Mouse (Mus musculus): ENCODE measurements around the gene Gpbar1. TPM values are rescaled to one million over a fixed set of nuclear protein-coding genes. Genes with fewer than 3 reads are reported as not detected.

Gpbar1 gene
- 0.76 TPM in 1 of 2 replicates, not detected in the other for total RNA-seq (2023)

DNA sequence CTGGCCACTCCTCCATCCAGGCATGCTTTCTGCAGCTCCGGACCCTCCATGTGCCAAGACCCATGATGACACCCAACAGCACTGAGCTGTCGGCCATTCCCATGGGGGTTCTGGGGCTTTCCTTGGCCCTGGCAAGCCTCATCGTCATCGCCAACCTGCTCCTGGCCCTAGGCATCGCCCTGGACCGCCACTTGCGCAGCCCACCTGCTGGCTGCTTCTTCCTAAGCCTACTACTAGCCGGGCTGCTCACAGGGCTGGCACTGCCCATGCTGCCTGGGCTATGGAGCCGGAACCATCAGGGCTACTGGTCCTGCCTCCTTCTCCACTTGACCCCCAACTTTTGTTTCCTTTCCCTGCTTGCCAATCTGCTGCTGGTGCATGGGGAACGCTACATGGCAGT lies at the start of gene Gpbar1:
Gene Gpbar1 (plus strand): TSS at position 13 of the 400 bp plus-strand sequence.

DNA sequence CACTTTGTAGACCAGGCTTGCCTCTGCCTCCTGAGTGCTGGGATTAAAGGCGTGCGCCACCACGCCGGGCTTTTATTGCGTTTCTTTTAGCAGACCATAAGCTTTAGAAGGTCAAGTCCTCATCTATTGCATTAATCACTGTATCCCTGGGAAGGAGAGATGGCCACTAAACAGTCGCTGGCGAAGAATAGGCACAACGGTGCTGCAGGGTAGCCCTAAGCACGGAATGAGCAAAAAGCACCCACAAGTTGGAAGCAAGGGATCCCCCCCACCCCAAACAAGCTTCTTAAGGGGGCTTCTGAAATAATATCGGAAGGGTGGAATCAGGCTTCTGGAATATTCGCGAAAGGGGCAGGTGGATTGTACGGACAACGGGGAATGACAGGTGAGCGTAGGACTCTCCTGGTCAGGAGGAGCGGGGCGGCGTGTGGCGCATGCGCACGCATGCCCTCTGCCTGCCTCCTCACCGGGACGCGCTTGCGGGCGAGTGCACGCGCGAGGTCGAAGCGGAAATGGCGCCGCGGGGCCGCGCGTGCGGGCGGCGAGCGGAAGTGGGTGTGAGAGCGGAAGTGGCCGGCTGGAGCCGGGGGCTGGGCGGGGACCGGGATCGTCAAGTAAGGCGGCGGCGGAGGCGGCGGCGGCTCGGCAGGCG lies 42.3 kb upstream of the Gpbar1 start, which contains the start of gene Arpc2:
Gene Arpc2 (plus strand): TSS at position 147 of the 652 bp plus-strand sequence.

DNA sequence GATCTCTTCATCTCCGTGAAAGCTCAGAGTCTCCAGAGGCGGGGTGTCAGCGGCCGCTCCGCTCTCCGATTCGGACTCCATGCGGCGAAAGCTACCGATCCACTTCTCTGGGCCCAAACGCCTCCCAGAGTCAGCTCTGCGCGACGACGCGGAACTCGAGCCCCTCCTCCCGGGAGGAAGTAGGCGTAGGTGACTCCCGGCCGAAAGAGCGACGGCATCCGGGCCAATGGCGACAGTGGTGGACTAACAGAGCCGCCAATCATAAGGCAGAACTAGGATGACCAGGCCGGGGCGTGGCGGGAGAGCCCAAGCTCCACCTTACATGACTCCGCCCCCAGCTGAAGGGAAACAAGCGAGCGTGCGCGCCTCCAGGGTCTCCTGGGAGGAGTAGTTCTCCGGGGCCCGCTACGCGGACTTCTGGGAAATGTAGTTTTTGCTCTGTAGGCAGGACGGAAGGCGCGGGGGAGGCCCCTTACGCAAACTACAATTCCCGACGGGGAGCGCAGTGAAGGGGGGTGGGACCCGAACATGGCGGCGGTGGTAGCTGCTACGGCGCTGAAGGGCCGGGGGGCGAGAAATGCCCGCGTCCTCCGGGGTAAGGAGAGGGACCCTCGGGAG lies 6.3 kb downstream of the Gpbar1 start, which contains the start of the genes Aamp and Pnkd:
Gene Aamp (minus strand): TSS at position 196 of the 618 bp plus-strand sequence.
Gene Pnkd (plus strand): TSS at position 388 of the 618 bp plus-strand sequence.

DNA sequence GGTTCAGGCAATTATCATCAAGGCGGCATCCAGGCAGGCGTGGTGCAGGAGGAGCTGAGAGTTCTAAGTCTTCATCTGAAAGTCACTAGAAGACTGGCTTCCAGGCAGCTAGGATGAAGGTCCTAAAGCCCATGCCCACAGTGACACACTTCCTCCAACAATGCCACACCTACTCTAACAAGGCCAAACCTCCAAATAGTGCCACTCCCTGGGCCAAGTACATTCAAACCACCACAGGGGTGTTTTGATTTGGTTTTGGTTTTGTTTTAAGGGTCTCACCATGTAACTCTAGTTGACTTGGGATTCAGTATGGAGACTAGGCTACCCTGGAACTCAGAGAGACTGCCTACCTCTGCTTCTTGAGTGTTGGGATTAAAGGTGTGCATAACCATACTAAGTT lies 27.2 kb downstream of the Gpbar1 start, which contains the start of gene Tmbim1:
Gene Tmbim1 (minus strand): TSS at position 101 of the 400 bp plus-strand sequence.

Other genes with a start within 250 kb of the Gpbar1 start
- 11.3 and 11.8 TPM in 2 replicates for gene Tns1, start 154.1 kb upstream of the Gpbar1 start, total RNA-seq (2023)
- gene Rufy4, start 153.0 kb upstream of the Gpbar1 start, total RNA-seq (2023): 4.3 and 6.5 TPM in 2 replicates
- 360 and 394 TPM in 2 replicates for gene Cxcr2, start 124.6 kb upstream of the Gpbar1 start, total RNA-seq (2023)
- 0.95 and 1.3 TPM in 2 replicates for gene Cxcr1, start 83.9 kb upstream of the Gpbar1 start, total RNA-seq (2023)
- 697 and 747 TPM in 2 replicates for gene Arpc2, start 42.5 kb upstream of the Gpbar1 start, total RNA-seq (2023)
- 66.6 and 76.4 TPM in 2 replicates for gene Aamp, start 6.2 kb downstream of the Gpbar1 start, total RNA-seq (2023)
- 7.8 and 10.5 TPM in 2 replicates for gene Pnkd, start 6.4 kb downstream of the Gpbar1 start, total RNA-seq (2023)
- 22.5 and 25.0 TPM in 2 replicates for gene Tmbim1, start 27.1 kb downstream of the Gpbar1 start, total RNA-seq (2023)
- not detected in 2 replicates for gene Catip, start 83.6 kb downstream of the Gpbar1 start, total RNA-seq (2023)
- 247 and 304 TPM in 2 replicates for gene Slc11a1, start 96.6 kb downstream of the Gpbar1 start, total RNA-seq (2023)
- 141 and 163 TPM in 2 replicates for gene Ctdsp1, start 113.0 kb downstream of the Gpbar1 start, total RNA-seq (2023)
- 0.88 TPM in 1 of 2 replicates, not detected in the other for gene Vil1, start 130.8 kb downstream of the Gpbar1 start, total RNA-seq (2023)
- gene Cnot9, start 227.5 kb downstream of the Gpbar1 start, total RNA-seq (2023): 22.2 and 23.0 TPM in 2 replicates